ENCODE assay signal across 8 mouse cellular contexts in genomic region chr4:107921952-107922351, GRCm38 (mm10). TPM values are rescaled to one million over a fixed set of nuclear protein-coding genes. Genes with fewer than 3 reads are reported as not detected.
A peak's percentile ranks its signal among the peaks of the same experiment; 100 is the strongest.
DNase-seq lines count a peak whose midpoint lies in the region; ATAC-seq lines count a peak whose summit lies in the region.

No protein-coding gene starts in this region.

- ATAC-seq in embryonic facial prominence, embryonic 14.5 days (ENCODE audit: low read depth): no peak
- ATAC-seq in intestine, embryonic 15.5 days: peak; percentile 63
- peak; percentile 26; the same call in 1 of the 2 replicates for ATAC-seq in liver, embryonic 15.5 days (ENCODE audit: insufficient read depth)

- 0 out of 2 replicates have a peak overlapping the region, but pooled peaks have one; percentile 62 for H3K4me3 ChIP-seq in embryonic facial prominence, embryonic 14.5 days (ENCODE audit: low read depth, low read length)
- peak overlapping the region; percentile 65 for H3K4me3 ChIP-seq in intestine, embryonic 15.5 days (replicated peaks)
- H3K4me3 ChIP-seq in liver, embryonic 15.5 days (replicated peaks): peak overlapping the region; percentile 76

- H3K4me2 ChIP-seq in embryonic facial prominence, embryonic 14.5 days (ENCODE audit: low read depth, low read length): peak overlapping the region; percentile 60; the same call in 1 of the 2 replicates
- H3K4me2 ChIP-seq in intestine, embryonic 15.5 days (replicated peaks): peak overlapping the region; percentile 64
- peak overlapping the region; percentile 85 for H3K4me2 ChIP-seq in liver, embryonic 15.5 days

- no peaks in the 10 kb centered on the region for H3K27me3 ChIP-seq in embryonic facial prominence, embryonic 14.5 days (replicated peaks; ENCODE audit: control insufficient read depth, insufficient read depth, low read length)
- H3K27me3 ChIP-seq in intestine, embryonic 15.5 days (replicated peaks): no peaks in the 10 kb centered on the region
- no peaks in the 10 kb centered on the region for H3K27me3 ChIP-seq in liver, embryonic 15.5 days

- H3K9ac ChIP-seq in embryonic facial prominence, embryonic 14.5 days (ENCODE audit: low read depth, low read length): peak overlapping the region; percentile 11; the same call in 1 of the 2 replicates
- H3K9ac ChIP-seq in intestine, embryonic 15.5 days: 0 out of 2 replicates have a peak overlapping the region, but pooled peaks have one; percentile 32
- peak overlapping the region; percentile 2; the same call in 1 of the 2 replicates for H3K9ac ChIP-seq in liver, embryonic 15.5 days

- no peak overlapping the region for H3K27ac ChIP-seq in embryonic facial prominence, embryonic 14.5 days (replicated peaks; ENCODE audit: low read depth, low read length)
- peak overlapping the region; percentile 59 for H3K27ac ChIP-seq in intestine, embryonic 15.5 days
- peak overlapping the region; percentile 81 for H3K27ac ChIP-seq in liver, embryonic 15.5 days (replicated peaks)

- H3K4me1 ChIP-seq in embryonic facial prominence, embryonic 14.5 days (ENCODE audit: control insufficient read depth, insufficient read depth, low read length): peaks cover 15% of the 10 kb centered on the region
- peaks cover 18% of the 10 kb centered on the region for H3K4me1 ChIP-seq in intestine, embryonic 15.5 days (replicated peaks)
- peaks cover 40% of the 10 kb centered on the region for H3K4me1 ChIP-seq in liver, embryonic 15.5 days (replicated peaks)

- intact Hi-C loops in gastrocnemius, postnatal 14 days (cut with DNase I; ENCODE audit: low total_unique reads): no loop called here

- peak; percentile 62 for DNase-seq in adrenal gland, postnatal 10 days
- no peak for DNase-seq in embryonic facial prominence, embryonic 14.5 days (ENCODE audit: low spot score)
- no peak for DNase-seq in embryo, embryonic 10 days (ENCODE audit: low spot score)
- DNase-seq in Muller cell, postnatal 12 days (ENCODE audit: inconsistent ontology term): no peak
- DNase-seq in cerebellum, postnatal 4 days (ENCODE audit: low spot score in 2 of 2): no peak
- no peak for DNase-seq in gastrocnemius, postnatal 14 days

- 0 out of 2 replicates have a peak, but pooled peaks cover 7% of the 10 kb centered on the region for H3K36me3 ChIP-seq in embryonic facial prominence, embryonic 14.5 days (ENCODE audit: control insufficient read depth, insufficient read depth, low read length)
- no peaks in the 10 kb centered on the region for H3K36me3 ChIP-seq in intestine, embryonic 15.5 days
- 0 out of 2 replicates have a peak, but pooled peaks cover 4% of the 10 kb centered on the region for H3K36me3 ChIP-seq in liver, embryonic 15.5 days (replicated peaks)

- H3K9me3 ChIP-seq in embryonic facial prominence, embryonic 14.5 days (ENCODE audit: control insufficient read depth, low read length): no peaks in the 10 kb centered on the region
- no peaks in the 10 kb centered on the region for H3K9me3 ChIP-seq in intestine, embryonic 15.5 days
- H3K9me3 ChIP-seq in liver, embryonic 15.5 days (replicated peaks): no peaks in the 10 kb centered on the region

- WGBS in embryonic facial prominence, embryonic 14.5 days: 59% methylated on average over 4 of the region's 4 CpGs
- 51% methylated on average over 4 of the region's 4 CpGs for WGBS in intestine, embryonic 15.5 days
- 23% methylated on average over 4 of the region's 4 CpGs for WGBS in liver, embryonic 15.5 days (ENCODE audit: insufficient replicate concordance)

RNA-seq across cellular contexts. Expression of gene Cpt2, which starts 1.5 kb away (rescaled TPM):
- 100 to 1,000 TPM; 269 to 277 TPM for total RNA-seq in adrenal gland, postnatal 10 days (2021)
- polyA plus RNA-seq in embryonic facial prominence, embryonic 14.5 days (2014; fragmentation: Nextera tagmentation; extraction: Ambion mirVana): 32.4 and 36.3 TPM in 2 replicates
- 106 TPM in 2 replicates for polyA plus RNA-seq in intestine, embryonic 15.5 days (2015; fragmentation: Nextera tagmentation; extraction: Ambion mirVana)
- 40.5 and 43.3 TPM in 2 replicates for polyA plus RNA-seq in liver, embryonic 15.5 days (2015; fragmentation: Nextera tagmentation; extraction: Ambion mirVana)
- total RNA-seq in gastrocnemius, postnatal 14 days (2021): 10 to 100 TPM; 48.5 to 80.7 TPM

RNA-seq across cellular contexts. Expression of gene 0610037L13Rik, which starts 32.3 kb away (rescaled TPM):
- 10 to 100 TPM; 68.6 to 80.0 TPM for total RNA-seq in adrenal gland, postnatal 10 days (2021)
- polyA plus RNA-seq in embryonic facial prominence, embryonic 14.5 days (2014; fragmentation: Nextera tagmentation; extraction: Ambion mirVana): 158 and 164 TPM in 2 replicates
- 106 and 109 TPM in 2 replicates for polyA plus RNA-seq in intestine, embryonic 15.5 days (2015; fragmentation: Nextera tagmentation; extraction: Ambion mirVana)
- 29.2 and 34.8 TPM in 2 replicates for polyA plus RNA-seq in liver, embryonic 15.5 days (2015; fragmentation: Nextera tagmentation; extraction: Ambion mirVana)
- 10 to 100 TPM; 52.8 to 60.5 TPM for total RNA-seq in gastrocnemius, postnatal 14 days (2021)

RNA-seq across cellular contexts. Expression of gene Magoh, which starts 42.4 kb away (rescaled TPM):
- total RNA-seq in adrenal gland, postnatal 10 days (2021): 10 to 100 TPM; 83.6 to 86.1 TPM
- 171 and 176 TPM in 2 replicates for polyA plus RNA-seq in embryonic facial prominence, embryonic 14.5 days (2014; fragmentation: Nextera tagmentation; extraction: Ambion mirVana)
- polyA plus RNA-seq in intestine, embryonic 15.5 days (2015; fragmentation: Nextera tagmentation; extraction: Ambion mirVana): 160 and 194 TPM in 2 replicates
- polyA plus RNA-seq in liver, embryonic 15.5 days (2015; fragmentation: Nextera tagmentation; extraction: Ambion mirVana): 62.0 and 80.4 TPM in 2 replicates
- total RNA-seq in gastrocnemius, postnatal 14 days (2021): 10 to 100 TPM; 25.9 to 33.0 TPM

RNA-seq across cellular contexts. Expression of gene Slc1a7, which starts 46.2 kb away (rescaled TPM):
- under 1 TPM; 0.15 to 0.39 TPM for total RNA-seq in adrenal gland, postnatal 10 days (2021)
- 0.17 TPM in 1 of 2 replicates, not detected in the other for polyA plus RNA-seq in embryonic facial prominence, embryonic 14.5 days (2014; fragmentation: Nextera tagmentation; extraction: Ambion mirVana)
- 0.11 and 0.15 TPM in 2 replicates for polyA plus RNA-seq in intestine, embryonic 15.5 days (2015; fragmentation: Nextera tagmentation; extraction: Ambion mirVana)
- polyA plus RNA-seq in liver, embryonic 15.5 days (2015; fragmentation: Nextera tagmentation; extraction: Ambion mirVana): not detected in 2 replicates
- under 1 TPM; 0.06 to 0.09 TPM for total RNA-seq in gastrocnemius, postnatal 14 days (2021)
